Mouse (Mus musculus) liver, embryonic 13.5 days (tissue): ENCODE measurements around the gene Nfix. TPM values are rescaled to one million over a fixed set of nuclear protein-coding genes. Genes with fewer than 3 reads are reported as not detected.
A peak's percentile ranks its signal among the peaks of the same experiment; 100 is the strongest.

Experiments used
- ATAC-seq: fragments of 200-750 bp; cut with Nextera tagmentation; 2 replicates; pipeline ENCODE4 v1.8.0; 2017; ENCODE audit warnings: low read depth, mild to moderate bottlenecking, moderate number of reproducible peaks, moderate library complexity
- DNase-seq: peaks from one replicate; pipeline ENCODE4 v3.0.0; 2022
- H3K27ac ChIP-seq: fragments of 300-500 bp; sonication (generic); 2 replicates; pipeline ENCODE4 v1.5.1; 2015; ENCODE audit warnings: moderate library complexity, mild to moderate bottlenecking, inconsistent platforms
- H3K27me3 ChIP-seq: fragments of 300-500 bp; sonication (generic); 2 replicates; pipeline ENCODE4 v1.6.1; 2015; ENCODE audit warnings: mild to moderate bottlenecking, inconsistent platforms
- H3K36me3 ChIP-seq: fragments of 300-500 bp; sonication (generic); 2 replicates; pipeline ENCODE4 v1.6.1; 2015; ENCODE audit warnings: mild to moderate bottlenecking, inconsistent platforms
- H3K4me1 ChIP-seq: fragments of 300-500 bp; sonication (generic); replicated peaks from 2 replicates; pipeline ENCODE4 v1.6.1; 2015; ENCODE audit warnings: inconsistent platforms
- H3K4me2 ChIP-seq: fragments of 300-500 bp; sonication (generic); 2 replicates; pipeline ENCODE4 v1.6.1; 2015; ENCODE audit warnings: inconsistent platforms, mild to moderate bottlenecking, moderate library complexity
- H3K4me3 ChIP-seq: fragments of 300-500 bp; sonication (generic); replicated peaks from 2 replicates; pipeline ENCODE4 v1.5.1; 2015; ENCODE audit warnings: mild to moderate bottlenecking, inconsistent platforms
- H3K9ac ChIP-seq: fragments of 300-500 bp; sonication (generic); 2 replicates; pipeline ENCODE4 v1.6.1; 2015; ENCODE audit warnings: mild to moderate bottlenecking, inconsistent platforms
- H3K9me3 ChIP-seq: fragments of 300-500 bp; sonication (generic); replicated peaks from 2 replicates; pipeline ENCODE4 v1.6.1; 2016; ENCODE audit warnings: inconsistent platforms
- WGBS: fragments of 180-500 bp; shearing (Covaris S2); methylation state at CpG from one replicate; pipeline ENCODE4 v1.1.7; 2015; ENCODE audit not compliant: insufficient replicate concordance; 5-methylcytosine and 5-hydroxymethylcytosine counted together
- polyA plus RNA-seq: library from polyadenylated mRNA; unstranded; fragments of >200 nt; fragmentation: Nextera tagmentation; extraction: Ambion mirVana; gene quantifications from 2 replicates; pipeline ENCODE4 v1.2.1, GENCODE M21; 2015

Gene Nfix
- polyA plus RNA-seq, 1 experiment from 2014 or later: 3.4 TPM

DNA sequence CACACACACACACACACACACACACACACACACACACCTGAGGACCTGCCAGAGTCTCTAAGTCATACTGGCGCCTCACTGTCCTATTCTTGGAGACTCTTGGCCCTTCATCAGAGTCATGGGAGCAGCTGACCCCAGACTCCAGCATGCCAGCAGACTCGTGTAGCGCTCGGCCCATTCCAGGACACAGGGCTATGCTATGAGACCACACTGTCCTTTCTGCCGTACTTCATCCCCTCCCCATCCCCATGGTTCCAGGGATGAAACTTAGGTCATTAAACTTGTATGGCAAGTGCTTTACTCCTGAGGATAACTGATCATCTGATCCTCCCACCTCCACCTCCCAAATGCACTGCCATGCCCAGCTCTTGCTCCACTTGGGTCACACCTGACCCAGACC lies 81.7 kb downstream of the Nfix start:
- Histone ChIP-seq H3K27me3 (peaks cover 42% of the 10 kb centered on the region), H3K36me3 (0 out of 2 replicates have a peak, but pooled peaks cover 8% of the 10 kb centered on the region), H3K4me2 (no peak overlapping the region), H3K4me1 (peaks cover 65% of the 10 kb centered on the region), H3K27ac (no peak overlapping the region; the same call in 1 of the 2 replicates), H3K4me3 (no peak overlapping the region), H3K9ac (no peak overlapping the region), H3K9me3 (no peaks in the 10 kb centered on the region)
- ATAC-seq (no peak), DNase-seq (no peak)
- 81% methylated on average over 5 of the region's 5 CpGs for WGBS

DNA sequence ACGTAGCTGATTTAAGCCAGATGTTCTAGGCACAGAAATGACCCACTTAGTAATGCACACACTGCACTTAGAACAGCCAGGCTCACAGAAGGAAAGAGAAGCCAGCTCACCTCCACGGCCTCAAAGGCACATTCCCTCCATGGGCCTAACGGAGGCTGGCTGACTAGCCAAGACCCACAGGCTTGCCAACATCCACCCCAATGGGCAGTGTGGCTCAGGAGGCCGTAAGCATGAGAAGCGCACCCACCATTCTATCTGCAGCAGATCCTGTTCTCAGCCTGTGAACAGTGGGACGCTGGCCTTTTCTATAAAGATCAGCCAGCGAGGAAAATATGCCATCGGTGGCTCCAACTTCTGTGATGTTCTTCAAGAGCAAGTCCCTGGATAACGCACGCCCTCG lies 83.4 kb downstream of the Nfix start:
- no peak overlapping the region for H3K9ac ChIP-seq
- no peak overlapping the region for H3K4me2 ChIP-seq
- H3K27ac ChIP-seq: no peak overlapping the region
- 86% methylated on average over 11 of the region's 11 CpGs for WGBS
- H3K27me3 ChIP-seq: peaks cover 54% of the 10 kb centered on the region
- H3K9me3 ChIP-seq: no peaks in the 10 kb centered on the region
- 0 out of 2 replicates have a peak, but pooled peaks cover 8% of the 10 kb centered on the region for H3K36me3 ChIP-seq
- DNase-seq (no peak), ATAC-seq (no peak)
- peaks cover 64% of the 10 kb centered on the region for H3K4me1 ChIP-seq
- no peak overlapping the region for H3K4me3 ChIP-seq

DNA sequence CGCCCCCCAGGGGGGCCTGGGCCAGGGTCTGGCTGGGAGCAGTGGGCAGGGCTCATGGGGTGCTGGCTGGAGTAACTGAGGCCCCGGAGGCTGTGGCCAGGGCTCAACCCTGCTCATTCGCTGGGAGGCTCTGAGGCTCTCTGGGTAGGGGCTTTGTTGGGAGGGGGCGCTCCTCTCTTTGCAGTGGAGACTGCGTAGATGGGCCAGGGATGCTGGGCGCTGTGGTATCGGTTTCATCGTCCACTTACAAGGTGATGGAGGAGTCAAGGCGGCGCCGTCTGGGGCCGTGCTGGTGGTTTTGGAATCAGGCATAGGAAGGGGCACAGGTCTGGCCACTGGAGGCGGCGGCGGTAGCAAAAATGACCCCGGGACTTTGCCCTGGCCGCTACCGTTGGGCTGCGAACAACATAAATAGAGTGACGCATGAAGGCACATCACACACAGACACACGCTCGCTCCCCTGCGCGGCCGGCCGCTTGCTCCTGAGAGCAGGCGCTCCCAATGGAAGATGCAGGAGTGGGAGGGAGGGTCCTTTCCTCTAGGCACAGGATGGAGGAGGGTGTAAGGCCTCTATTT lies 84.2 kb downstream of the Nfix start:
- H3K9me3 ChIP-seq: no peaks in the 10 kb centered on the region
- ATAC-seq (no peak), DNase-seq (no peak)
- 55% methylated on average over 27 of the region's 27 CpGs for WGBS
- no peak overlapping the region for H3K4me3 ChIP-seq
- 0 out of 2 replicates have a peak, but pooled peaks cover 4% of the 10 kb centered on the region for H3K36me3 ChIP-seq
- peak overlapping the region; percentile 37 for H3K4me2 ChIP-seq
- H3K27ac ChIP-seq: no peak overlapping the region
- peaks cover 60% of the 10 kb centered on the region for H3K4me1 ChIP-seq
- H3K9ac ChIP-seq: 0 out of 2 replicates have a peak overlapping the region, but pooled peaks have one; percentile 5
- H3K27me3 ChIP-seq: peaks cover 62% of the 10 kb centered on the region

DNA sequence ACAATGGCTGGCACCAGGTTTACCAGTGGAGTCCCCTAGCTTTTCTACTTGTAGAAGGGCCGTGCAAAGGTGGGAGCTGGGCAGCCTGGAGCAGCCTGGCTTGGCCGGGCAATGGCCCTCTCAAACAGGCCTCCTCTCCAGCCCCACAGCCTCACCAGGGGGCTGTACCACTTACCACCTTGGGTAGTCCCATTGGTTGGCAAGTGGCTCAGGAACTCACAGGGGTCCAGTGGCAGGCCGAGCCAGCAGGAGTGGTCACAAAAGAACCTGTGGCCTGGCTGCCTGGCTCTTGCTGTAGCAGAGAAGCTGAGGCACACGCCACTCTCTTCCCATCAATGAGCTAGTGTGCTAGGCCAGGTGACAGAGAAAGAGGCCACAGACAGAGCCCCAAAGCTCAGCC lies 86.0 kb downstream of the Nfix start:
- no peaks in the 10 kb centered on the region for H3K9me3 ChIP-seq
- H3K9ac ChIP-seq: peak overlapping the region; percentile 8
- H3K36me3 ChIP-seq: no peaks in the 10 kb centered on the region
- no peak overlapping the region for H3K27ac ChIP-seq
- no peak overlapping the region for H3K4me3 ChIP-seq
- no peak overlapping the region for H3K4me2 ChIP-seq
- peaks cover 59% of the 10 kb centered on the region for H3K27me3 ChIP-seq
- peaks cover 51% of the 10 kb centered on the region for H3K4me1 ChIP-seq
- ATAC-seq (no peak), DNase-seq (no peak)
- 56% methylated on average over 4 of the region's 4 CpGs for WGBS

DNA sequence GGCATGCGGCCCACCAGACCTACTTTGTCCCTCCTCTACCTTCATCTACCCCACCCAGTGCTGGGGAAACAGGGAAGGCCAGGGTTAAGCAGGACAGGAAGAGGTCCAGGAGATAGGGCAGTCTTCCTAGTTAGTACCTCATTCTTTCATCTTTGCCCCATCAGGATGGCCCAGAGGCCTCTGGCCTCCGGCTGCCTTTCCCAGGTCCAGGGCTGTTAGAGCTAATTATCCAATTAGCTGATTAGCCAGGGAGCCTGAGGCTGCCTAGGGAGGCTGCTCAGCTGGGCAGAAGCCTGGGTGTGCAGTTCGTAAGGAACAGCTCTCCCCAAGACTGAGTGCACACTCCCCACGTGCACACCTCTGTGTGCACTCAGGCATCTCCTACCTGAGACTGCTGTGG lies 86.8 kb downstream of the Nfix start:
- Histone ChIP-seq H3K9ac (peak overlapping the region; percentile 7; the same call in 1 of the 2 replicates), H3K27ac (peak overlapping the region; percentile 55), H3K4me2 (no peak overlapping the region), H3K27me3 (peaks cover 62% of the 10 kb centered on the region), H3K9me3 (no peaks in the 10 kb centered on the region), H3K4me1 (peaks cover 59% of the 10 kb centered on the region), H3K4me3 (no peak overlapping the region), H3K36me3 (no peaks in the 10 kb centered on the region)
- 70% methylated on average over 4 of the region's 4 CpGs for whole genome bisulfite sequencing
- ATAC-seq (no peak), DNase-seq (no peak)

DNA sequence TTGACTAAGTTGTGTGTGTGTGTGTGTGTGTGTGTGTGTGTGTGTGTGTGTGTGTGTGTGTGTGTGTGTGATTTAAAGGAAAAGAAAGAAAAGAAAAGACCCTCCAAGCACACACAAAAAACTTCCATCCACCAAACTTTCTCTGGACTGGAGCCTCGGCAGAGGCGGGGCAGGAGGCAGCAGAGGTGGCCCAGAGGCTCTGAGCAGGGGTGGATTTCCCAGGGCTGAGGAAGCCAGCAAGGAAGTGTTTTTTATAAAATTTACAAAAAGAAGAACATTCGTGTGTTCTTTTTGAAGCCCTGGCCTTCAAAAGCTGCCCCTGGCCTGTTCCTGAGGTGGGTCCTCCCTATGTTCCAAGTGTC lies 87.4 kb downstream of the Nfix start:
- H3K4me3 ChIP-seq: no peak overlapping the region
- no peaks in the 10 kb centered on the region for H3K36me3 ChIP-seq
- ATAC-seq (no peak), DNase-seq (no peak)
- peaks cover 62% of the 10 kb centered on the region for H3K4me1 ChIP-seq
- WGBS: 55% methylated on average over 3 of the region's 3 CpGs
- H3K27ac ChIP-seq: peak overlapping the region; percentile 55; the same call in 1 of the 2 replicates
- peaks cover 63% of the 10 kb centered on the region for H3K27me3 ChIP-seq
- H3K9ac ChIP-seq: no peak overlapping the region
- no peak overlapping the region for H3K4me2 ChIP-seq
- no peaks in the 10 kb centered on the region for H3K9me3 ChIP-seq

DNA sequence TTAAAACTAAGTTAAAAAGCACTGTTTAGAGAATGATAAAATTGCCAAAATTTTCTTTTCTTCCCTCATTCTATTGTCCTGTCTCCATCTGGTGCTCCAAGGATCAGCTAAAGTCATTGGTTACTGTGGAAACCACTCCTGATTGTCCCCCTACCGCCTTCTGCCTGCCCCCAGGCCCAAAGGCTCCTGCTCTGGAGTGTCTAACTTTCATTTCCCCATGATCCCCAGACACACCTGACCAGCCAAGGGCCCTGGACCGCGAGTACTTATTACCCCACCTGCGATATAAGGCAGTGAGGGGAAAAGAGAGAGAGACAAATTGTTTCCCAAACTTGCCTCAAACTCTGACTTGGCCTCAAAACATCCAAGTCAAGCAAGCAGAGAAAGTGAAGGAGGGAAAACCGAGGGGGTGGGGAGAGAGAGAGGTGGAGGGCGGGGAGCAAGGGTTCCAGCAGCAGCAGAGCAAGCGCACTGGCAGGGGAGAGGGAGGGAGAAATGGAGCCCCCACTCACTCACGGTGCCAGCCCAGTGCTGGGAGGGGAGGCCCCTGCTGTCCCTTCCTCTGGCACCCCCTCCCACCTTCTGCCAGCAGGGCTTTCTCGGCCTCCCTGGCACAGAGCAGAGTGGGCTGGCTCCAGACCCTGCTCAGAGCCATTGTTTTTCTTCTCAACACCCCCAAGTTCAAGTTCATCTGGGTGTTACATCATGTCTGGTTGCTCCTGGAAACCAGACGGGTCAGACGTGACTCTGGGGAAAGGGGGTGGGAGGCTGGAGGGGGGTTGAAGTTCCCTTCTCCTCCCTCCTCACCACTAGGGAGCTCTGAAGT lies 88.0 kb downstream of the Nfix start:
- ATAC-seq: no peak
- DNase-seq: no peak
- no peak overlapping the region for H3K4me2 ChIP-seq

DNA sequence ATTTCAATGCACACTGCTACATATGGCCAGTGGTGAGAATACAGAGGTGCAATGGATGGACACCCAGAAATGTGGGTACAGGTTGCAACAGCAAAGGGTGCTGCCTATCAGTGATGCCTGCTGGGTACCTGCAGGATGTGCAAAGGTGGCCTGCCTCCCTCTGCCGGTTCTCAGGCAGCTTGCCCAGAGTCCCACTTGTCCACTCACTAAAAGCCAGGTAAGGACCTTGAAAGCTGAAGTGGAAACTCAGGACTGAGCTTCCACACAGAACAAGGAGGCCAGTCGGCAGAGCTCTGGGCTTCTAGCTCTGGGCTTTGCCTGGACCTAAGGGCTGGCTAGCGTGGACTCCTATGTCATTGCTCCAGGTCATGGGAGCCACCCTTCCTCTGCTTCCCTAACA lies 88.8 kb downstream of the Nfix start:
- H3K4me2 ChIP-seq: no peak overlapping the region
- H3K9ac ChIP-seq: 0 out of 2 replicates have a peak overlapping the region, but pooled peaks have one; percentile 23
- H3K4me1 ChIP-seq: peaks cover 72% of the 10 kb centered on the region
- ATAC-seq (no peak), DNase-seq (no peak)
- H3K27ac ChIP-seq: peak overlapping the region; percentile 58; the same call in 1 of the 2 replicates
- no peaks in the 10 kb centered on the region for H3K36me3 ChIP-seq
- 76% methylated on average over 3 of the region's 3 CpGs for WGBS
- H3K27me3 ChIP-seq: peaks cover 65% of the 10 kb centered on the region
- H3K4me3 ChIP-seq: no peak overlapping the region
- no peaks in the 10 kb centered on the region for H3K9me3 ChIP-seq

More for the DNA sequence above, 88.0 kb downstream of the Nfix start:
- Histone ChIP-seq H3K4me3 (no peak overlapping the region), H3K27ac (peak overlapping the region; percentile 58), H3K4me1 (peaks cover 64% of the 10 kb centered on the region), H3K9ac (peak overlapping the region; percentile 33; the same call in 1 of the 2 replicates), H3K27me3 (peaks cover 63% of the 10 kb centered on the region), H3K36me3 (no peaks in the 10 kb centered on the region), H3K9me3 (no peaks in the 10 kb centered on the region)
- 47% methylated on average over 11 of the region's 11 CpGs for WGBS

DNA sequence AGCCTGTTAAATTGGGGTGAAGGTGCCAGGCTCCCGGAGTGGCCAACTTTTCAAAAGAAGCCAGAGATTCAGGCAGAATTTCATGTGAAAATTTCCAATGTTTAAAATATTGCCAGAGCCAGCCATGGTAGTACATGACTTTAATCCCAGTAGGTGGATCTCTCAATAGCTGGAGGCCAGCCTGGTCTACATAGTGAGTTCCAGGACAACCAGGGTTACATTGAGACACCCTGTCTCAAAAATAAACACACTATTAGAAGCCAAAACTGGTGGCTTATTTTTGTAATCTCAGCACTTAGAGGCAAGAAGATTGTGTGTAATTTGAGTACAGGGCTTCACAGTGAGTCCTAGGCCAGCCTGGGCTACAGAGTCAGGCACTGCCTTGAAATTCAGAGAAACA lies 90.2 kb downstream of the Nfix start:
- ATAC-seq (no peak), DNase-seq (no peak)
- WGBS: 89% methylated on average over 1 of the region's 1 CpGs
- H3K9me3 ChIP-seq: no peaks in the 10 kb centered on the region
- peaks cover 62% of the 10 kb centered on the region for H3K27me3 ChIP-seq
- no peak overlapping the region for H3K9ac ChIP-seq
- no peaks in the 10 kb centered on the region for H3K36me3 ChIP-seq
- H3K27ac ChIP-seq: peak overlapping the region; percentile 66
- no peak overlapping the region for H3K4me2 ChIP-seq
- H3K4me1 ChIP-seq: peaks cover 78% of the 10 kb centered on the region
- no peak overlapping the region for H3K4me3 ChIP-seq

DNA sequence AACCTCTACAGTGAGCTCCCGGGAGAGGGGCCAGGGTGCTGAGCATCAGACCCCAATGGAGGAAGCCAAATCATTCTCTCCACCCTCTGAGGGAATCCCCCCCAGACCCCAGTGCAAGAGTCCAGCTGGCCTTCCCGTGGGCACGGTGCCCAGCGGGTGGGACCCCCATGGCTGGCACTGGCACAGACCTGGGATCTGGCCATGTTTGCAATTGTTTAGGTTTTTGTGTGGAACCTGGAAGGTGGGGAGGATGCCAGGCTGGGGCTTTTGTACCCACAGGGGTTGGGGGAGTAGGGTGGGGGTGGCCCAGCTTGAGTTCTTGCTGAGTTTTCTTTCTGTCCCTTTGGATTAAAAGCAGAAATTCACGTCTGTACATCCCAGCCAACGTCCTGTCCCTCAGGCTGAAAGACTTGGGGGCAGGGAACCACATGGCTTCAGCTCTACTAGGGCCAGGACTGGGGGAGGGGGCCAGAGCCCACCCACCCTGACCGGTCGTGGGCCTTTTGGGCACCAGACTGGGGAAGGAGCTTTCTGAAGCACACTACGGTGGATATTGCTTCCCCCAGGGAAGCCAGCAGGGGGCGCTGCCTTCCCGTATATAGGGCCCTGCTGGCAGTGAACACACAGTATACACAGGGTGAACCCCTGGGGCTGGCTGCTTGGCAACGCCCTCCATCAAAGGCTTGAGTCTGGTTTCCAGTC lies 91.2 kb downstream of the Nfix start:
- 17% methylated on average over 12 of the region's 12 CpGs for WGBS
- peaks cover 52% of the 10 kb centered on the region for H3K27me3 ChIP-seq
- ATAC-seq (peak; percentile 41), DNase-seq (peak; percentile 82)
- peaks cover 5% of the 10 kb centered on the region for H3K36me3 ChIP-seq
- no peaks in the 10 kb centered on the region for H3K9me3 ChIP-seq
- 0 out of 2 replicates have a peak overlapping the region, but pooled peaks have one; percentile 66 for H3K27ac ChIP-seq
- H3K4me3 ChIP-seq: no peak overlapping the region
- peaks cover 80% of the 10 kb centered on the region for H3K4me1 ChIP-seq
- peak overlapping the region; percentile 98; the same call in 1 of the 2 replicates for H3K9ac ChIP-seq
- peak overlapping the region; percentile 95 for H3K4me2 ChIP-seq

DNA sequence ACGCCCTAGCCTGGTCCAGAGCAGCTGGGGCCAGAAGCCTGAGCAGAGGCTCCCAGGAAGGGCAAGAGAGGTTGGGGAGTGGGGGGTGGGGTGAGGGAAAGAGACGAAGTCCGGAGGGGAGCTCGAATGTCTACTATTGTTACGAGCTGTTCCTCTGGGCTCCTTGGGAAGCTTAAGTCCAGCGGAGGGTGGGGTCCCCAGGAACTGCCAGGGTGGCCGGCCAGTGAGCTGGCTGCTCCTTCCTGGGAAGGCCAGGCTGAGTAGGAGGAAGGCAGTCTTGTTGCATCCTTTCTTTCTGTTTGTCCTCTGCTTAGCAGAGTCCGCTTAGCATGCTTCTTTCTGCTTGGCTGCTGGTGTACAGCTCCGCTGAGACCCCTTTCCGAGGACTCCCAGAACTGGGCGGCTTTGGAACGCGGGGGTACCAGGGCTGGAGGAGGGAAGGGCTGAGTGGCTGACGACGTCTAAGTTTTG lies 92.0 kb downstream of the Nfix start:
- H3K36me3 ChIP-seq: peaks cover 14% of the 10 kb centered on the region
- H3K27me3 ChIP-seq: peaks cover 44% of the 10 kb centered on the region
- ATAC-seq (no peak), DNase-seq (no peak)
- H3K4me1 ChIP-seq: peaks cover 81% of the 10 kb centered on the region
- peak overlapping the region; percentile 98 for H3K27ac ChIP-seq
- peak overlapping the region; percentile 98 for H3K9ac ChIP-seq
- 6% methylated on average over 15 of the region's 15 CpGs for WGBS
- H3K9me3 ChIP-seq: no peaks in the 10 kb centered on the region
- H3K4me3 ChIP-seq: peak overlapping the region; percentile 88
- peak overlapping the region; percentile 95 for H3K4me2 ChIP-seq
